Mouse (Mus musculus) heart, postnatal 0 days (tissue): ENCODE data around the gene Zfand3.

Source experiments
- CTCF ChIP-seq: IDR thresholded peaks from 2 replicates; pipeline ENCODE4 v1.5.1; 2016; ENCODE audit warnings: antibody characterized with exemption, control low read depth, low read depth
- EP300 ChIP-seq: IDR thresholded peaks from 2 replicates; pipeline ENCODE4 v1.6.1; 2016; ENCODE audit warnings: antibody characterized with exemption, low read depth

DNA sequence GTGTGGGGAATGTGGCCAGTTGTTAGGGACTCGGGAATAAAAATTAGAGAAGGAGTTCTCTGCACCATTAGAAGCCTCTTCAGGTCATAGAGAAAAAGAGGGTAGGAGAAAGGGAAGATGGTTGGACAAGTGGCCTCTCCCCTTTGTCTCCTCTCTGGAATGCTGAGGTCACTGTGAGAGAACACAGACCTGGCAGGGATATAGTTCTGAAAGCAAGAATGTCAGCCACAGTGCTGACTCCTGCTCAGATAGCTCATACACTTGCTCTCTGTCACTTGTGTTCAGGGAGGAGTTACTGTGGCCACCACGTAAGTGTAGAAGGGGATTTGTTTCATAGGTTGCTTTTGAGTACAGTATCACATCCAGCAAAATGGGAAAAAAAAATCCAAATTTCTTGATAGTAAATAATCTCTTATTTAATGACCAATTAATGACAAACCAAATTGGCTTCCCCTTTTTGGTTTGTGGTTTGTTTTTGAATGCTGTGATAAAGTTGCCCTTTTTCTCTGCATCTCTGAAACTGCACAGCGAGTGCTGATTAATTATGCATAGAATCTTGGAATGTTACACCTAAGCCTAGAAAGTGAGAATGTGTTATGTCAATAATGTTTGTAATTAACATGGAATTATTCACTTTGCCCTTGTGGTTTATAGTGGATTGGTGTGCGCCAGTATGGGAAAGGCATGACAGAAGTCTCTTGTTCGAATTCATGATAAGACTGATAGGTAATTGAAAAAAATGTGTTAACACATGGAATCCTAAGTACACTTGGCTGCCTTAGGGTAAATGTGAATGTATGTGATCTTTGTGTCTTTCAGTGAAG lies 47.2 kb downstream of the Zfand3 start:
- TF ChIP-seq CTCF (no peak), EP300 (no peak)
